Mouse (Mus musculus): ENCODE results near the gene Heatr5a.
A peak's percentile ranks its signal among the peaks of the same experiment; 100 is the strongest.

The Heatr5a gene

DNA sequence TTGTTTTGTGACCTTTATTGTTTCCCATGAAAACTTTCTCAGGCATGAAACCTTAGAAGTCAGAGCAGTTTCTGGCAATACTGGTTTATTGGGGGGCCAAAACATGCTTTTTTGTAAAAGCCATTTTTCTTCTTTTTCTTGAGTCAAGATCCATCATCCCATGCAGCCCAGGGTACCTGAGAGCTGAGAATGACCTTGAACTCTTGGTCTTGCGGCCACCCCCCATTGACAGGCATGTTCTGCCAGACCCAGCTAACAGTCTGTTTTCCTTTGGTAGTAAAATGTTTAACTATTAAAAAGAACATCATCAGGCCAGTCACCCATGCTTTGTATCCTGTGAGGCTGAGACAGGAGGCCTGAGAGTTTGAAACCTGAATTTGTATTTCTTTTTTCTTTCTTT is 125.9 kb downstream of the Heatr5a start:
- DNase-seq (ENCODE audit: low read depth): no peak

DNA sequence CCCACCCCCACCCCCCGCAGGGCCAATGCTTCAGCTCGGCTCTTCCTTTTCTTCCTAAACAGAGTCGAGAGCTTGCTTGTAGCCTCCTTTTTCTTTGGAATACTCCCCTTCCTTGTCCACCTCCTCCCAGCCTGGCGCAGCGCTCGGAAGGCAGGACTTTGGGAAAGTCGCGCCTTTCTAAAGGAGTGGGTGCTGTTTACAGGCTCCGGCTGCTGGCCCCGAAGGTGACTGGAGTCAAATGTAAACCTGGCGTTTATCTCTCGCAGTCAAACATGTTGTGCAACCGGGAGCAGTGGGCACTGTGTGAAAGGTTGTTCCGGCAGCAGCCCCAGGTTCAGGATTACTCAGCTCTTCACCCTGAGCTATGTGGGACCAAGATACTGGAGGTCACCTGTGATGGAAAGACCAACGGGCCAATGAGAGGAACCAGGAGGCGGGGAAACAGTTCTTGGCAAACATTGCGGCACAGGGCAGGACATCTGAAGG is 126.3 kb downstream of the Heatr5a start:
- DNase-seq (ENCODE audit: low read depth): peak; percentile 91

DNA sequence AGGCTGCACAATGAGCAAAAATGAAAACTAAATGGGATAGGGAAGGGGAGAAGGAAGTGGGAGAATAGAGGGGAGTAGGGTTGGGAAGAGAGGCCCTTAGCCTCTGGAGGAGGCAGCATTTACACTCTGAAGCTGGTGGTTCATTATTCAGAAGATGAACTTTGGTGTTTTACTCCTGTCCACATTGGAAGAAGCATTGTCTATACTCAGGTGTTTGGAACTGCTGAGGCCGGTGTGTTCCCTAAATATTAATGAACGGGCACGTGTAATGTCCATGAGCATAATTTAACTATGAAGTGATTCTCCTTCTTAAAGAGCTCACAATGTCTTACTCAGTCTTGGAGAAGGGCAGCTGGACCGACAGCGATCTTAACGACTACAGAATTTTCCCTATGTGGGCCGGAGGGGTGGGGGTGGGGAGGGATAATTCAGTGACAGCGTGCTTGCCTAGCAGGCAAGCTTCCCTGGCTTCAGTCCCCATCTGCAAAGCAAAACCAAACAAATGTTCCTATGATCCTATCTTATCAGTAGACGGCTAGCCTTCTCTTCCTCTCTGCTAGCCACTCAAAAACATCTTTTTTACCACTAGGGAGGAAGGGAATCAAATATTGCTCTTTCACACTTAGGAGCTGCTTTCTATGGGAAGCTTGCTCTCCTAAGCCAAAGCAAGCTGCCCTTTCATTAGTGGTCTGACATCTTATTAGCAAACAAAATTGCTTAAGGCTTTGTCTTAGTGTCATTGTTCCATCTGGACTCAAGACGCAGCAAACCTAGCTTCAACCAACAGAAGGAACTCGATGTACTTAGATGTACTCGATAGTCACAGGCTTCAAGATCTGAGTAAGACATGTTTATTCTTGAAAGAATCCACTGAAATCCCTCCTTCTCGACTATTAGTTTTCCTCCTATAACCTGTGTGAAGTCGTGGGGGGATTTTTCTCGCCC is 127.3 kb downstream of the Heatr5a start:
- no peak for DNase-seq (ENCODE audit: low read depth)

DNA sequence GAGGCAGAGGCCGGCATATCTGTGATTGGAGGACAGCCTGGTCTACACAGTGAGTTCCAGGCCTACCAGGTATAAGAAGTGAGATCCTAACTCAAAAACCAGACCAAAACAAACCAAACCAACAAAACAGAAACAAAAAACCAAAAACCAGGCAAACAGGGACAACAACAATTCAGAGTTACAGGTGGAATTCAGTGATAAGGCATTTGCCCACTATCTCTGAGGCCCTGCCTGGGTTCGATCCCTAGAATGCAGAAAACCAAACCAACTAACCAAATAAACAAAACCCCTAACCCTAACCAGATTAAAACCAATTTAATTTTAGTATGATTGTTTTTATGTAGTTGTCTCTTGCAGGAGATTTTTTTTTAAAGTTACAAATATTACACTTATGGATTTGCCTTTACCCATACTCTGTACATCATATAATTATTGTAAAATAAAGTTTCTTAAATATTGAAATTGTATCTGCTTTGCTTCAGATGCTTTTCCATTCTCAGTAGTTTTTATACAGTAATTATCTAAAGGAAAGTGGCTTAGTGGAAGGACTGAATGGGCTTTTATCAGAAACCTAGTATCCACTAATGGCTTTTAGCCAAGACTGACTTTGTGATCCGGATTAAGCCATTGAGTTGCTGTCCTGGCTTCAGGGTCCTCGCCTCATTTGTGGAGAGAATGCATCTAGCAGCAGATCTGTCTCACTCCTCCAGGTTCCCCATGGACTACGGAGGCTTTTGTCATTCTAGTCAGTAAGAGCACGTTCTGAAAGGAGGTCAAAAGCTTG is 128.8 kb downstream of the Heatr5a start:
- no peak for DNase-seq (ENCODE audit: low read depth)

DNA sequence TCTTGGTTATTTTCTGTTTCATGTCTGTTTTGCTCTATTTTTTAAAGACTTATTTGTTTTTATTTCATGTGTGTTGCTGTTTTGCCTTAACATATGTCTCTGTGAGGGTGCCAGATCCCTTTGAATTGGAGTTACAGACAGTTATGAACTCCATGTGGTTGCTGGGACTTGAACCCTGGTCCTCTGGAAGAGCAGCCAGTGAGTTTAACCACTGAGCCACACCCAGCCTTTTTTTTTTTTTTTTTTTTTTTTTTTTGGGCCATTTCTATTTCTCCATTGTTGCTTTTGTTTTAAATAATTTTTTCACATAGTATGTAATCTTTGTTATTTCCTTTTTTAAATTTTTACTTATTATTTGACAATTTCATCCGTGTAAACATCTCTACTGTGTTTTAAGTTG is 131.3 kb downstream of the Heatr5a start:
- DNase-seq (ENCODE audit: low read depth): no peak

DNA sequence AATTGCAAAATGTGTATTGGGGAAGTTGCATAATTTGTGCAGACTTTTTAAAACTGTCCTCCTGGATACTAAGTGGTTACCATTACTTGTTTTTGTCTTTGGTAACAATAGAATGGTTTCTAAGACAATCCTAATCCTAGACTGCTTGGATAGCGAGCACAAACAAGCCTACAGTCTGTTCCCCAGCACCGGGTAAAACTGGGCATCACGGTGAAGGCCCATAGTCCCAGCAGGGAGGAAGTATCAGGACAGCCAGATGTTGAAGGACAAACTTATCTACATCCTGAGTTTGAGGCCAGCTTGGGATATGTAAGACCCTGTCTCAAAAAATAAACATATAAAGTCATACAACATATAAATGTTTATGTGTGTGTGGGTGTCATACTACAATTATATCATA is 135.9 kb downstream of the Heatr5a start:
- no peak for DNase-seq (ENCODE audit: low read depth)

DNA sequence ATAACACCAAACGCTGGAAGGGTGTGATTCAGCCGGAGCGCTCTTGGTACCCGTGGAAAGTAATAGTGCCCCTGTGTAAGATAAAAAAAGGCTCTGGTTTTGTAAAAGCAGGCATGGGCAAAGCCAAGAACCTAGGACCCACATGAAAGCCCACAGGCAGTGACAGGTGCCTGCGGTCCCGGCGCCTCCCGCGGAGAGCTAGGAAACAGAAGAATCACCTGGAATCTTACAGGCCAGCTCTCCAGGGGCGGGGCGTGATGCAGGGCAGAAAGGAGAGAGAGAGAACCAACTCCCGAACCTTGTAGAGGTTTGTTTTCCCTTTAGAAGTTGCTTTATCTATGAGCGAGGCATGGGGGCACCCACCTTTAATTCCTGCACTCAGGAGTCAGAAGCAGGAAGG is 139.2 kb downstream of the Heatr5a start:
- no peak for DNase-seq (ENCODE audit: low read depth)

DNA sequence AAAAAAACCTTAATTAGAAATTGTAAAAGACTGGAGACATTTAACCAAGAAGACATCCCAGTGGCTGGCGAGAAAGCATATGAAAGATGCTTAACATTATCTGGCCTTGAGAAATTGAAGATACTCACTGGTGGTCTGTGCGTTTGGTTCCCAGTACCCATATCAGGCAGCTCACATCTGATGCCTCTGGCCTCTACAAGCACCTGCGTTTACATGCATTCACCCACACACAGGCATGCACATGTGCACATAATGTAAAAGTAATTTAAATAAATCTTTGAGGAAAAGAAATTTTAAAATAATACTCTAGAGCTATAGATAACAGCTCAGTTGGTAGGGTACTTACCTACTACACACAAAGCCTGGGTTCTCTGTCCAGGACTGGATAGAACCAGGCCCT is 139.8 kb downstream of the Heatr5a start:
- DNase-seq (ENCODE audit: low read depth): no peak

DNA sequence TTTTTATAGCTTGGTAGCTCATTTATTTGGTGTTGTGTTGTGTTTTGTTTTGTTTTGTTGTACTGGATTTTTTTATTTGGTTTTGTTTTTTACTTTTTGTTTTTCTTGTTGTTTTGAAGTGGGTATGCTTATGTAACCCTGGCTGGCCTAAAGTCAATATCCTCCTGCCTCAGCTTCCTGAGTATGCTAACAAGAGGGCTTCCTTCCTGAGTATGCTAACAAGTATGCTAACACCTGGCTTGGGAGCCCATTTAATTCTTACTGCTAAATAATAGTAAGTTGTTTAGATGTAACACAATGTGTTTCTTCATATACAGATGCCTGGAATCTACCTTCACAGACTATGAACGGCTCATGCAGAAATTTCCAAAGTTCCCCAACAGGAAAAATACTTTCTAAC is 140.4 kb downstream of the Heatr5a start:
- DNase-seq (ENCODE audit: low read depth): no peak

DNA sequence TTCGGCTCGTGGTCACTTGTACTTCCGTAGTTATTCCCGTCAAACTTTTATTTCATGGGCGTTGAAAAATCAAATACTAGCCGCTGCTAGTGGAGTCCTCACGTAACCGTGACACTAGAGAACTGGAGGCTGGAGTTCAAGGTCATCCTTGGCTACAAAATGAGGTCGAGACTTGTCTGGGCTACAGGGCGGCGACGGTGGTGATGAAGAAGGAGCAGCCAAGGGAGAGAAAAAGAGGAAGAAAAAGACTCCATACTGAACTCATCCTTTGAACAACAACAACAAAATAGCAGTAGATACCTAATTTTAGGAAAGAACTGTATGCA is 141.1 kb downstream of the Heatr5a start:
- no peak for DNase-seq (ENCODE audit: low read depth)

DNA sequence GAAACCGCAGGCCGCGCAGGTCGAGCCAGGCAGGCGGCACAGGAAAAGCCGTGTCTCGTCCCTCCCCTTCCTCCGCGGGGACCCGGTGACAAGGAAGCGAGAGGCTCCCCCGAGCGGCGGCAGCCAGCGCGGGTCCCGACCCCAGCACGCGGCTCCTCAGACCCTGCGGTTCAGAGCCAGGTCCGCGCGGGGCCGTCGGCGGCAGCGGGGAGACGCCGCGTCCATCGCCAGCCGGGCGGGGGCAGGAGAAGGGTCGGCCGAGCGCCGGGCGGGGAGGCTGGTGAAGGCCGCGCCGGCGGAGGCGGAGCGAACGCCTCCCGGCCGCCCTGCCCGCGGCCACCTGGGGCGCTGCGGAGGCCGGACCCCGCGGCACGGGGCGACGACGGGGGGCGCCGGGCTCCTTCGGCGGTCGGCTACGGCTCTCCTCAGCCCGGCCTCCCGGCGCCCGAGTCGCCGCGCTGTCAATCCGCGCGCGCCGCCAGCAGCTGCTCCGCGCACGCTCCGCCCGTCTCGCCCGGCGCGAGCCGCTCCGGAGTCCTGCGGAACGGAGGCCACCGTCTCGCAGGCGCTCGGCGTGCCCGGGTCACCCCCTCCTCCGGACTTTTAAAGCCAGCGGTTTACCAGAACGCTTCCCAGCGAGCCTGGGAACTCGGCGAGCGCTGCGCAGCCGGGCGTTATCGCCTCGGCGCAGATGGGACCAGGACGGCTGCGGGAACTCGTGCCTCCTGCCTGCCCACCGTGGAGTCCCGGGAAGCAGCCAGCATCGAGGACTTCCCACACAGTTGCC is 141.6 kb downstream of the Heatr5a start, which contains the start of gene Hectd1:
Gene Hectd1, minus strand, starts transcription at position 247 of the 787 bp plus-strand sequence.
- no peak for DNase-seq (ENCODE audit: low read depth)

DNA sequence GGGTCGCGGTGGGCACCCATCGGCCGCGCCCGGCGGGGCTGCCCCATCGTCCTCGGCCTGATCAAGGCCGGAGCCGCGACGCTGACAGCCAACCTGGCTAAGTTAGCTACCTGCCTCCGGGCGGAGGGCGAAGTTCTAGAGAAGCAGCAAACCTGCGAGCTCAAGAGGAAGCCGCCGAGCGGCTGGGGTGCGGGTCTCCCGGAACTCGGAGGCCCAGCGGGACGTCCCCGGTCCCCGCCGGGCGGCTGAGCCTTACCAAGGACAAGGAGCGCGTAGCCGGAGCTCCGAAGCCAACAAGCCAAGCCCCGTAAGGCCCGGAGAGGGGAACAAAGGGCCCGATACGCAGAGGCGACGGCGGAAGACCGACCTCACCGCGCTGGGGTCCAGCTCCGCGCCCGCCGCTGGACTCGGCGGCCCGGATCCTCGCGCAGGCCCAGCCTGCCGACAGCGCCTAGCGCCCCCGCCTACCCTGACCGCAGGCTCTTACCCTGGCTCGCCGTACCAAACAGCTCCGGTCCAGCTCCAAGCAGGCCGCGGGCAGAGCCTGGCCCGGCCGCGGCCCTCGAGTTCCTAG is 142.3 kb downstream of the Heatr5a start:
- no peak for DNase-seq (ENCODE audit: low read depth)

DNA sequence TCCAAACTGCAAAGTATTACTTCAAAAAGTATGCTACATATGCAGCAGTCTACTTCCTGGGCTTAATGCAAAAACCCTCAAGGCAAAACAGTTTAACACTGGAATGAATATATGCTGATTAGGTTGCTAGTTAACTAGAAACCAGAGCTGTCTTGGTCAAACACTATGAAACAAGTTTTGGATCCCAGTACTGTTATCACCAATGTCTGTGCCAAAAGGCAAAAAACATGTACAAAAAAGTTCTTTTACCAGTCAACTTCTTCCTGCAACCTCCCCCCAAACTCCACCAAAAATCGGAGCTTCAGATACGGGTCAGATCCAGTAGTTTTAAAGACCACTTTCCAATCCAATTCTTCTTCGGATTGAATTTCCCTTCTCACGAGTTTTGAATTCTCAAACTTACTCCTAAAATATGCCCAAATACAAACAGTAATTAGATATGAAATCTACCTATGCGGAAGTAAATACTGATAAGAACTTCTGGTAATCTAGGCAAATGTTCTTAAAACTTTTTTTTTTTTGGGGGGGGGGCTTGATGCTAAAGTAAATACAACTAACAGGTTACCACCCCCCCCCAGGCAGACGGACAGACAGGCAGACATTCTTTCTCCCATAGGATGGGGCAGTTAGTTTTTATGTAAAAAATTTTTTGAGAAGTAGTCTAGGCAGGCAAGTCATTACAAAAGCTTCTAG is 143.0 kb downstream of the Heatr5a start:
- DNase-seq (ENCODE audit: low read depth): no peak

Measured in c-Kit-positive CD71-negative TER-119-negative erythroid progenitor cells, embryonic 14.5 days (primary cell).